26 mouse cellular contexts compared by ENCODE assay signal in genomic region chr3:122932466-122932865, GRCm38 (mm10). TPM values are rescaled to one million over a fixed set of nuclear protein-coding genes. Genes with fewer than 3 reads are reported as not detected.
DNase-seq lines count a peak whose midpoint lies in the region; TF ChIP-seq lines count a peak whose summit lies in the region.
"Had no signal": no experiment of that assay in that cellular context is flagged by ENCODE, and none has a peak within 500 bp of the region (broad histone marks: within the 10 kb centered on the region; RNA-seq: fewer than 3 reads in every experiment).

No protein-coding gene starts in this region.

- TF ChIP-seq CTCF in CH12.LX (conservative IDR thresholded peaks at IDR 0.05 in 1 of 2, IDR thresholded peaks at IDR 0.05 in 1 of 2; ENCODE audit: low read depth in 2 of 2, low read length in 2 of 2): no peak

- TF ChIP-seq RAD21 in CH12.LX (IDR thresholded peaks at IDR 0.05; ENCODE audit: low read depth, low read length): no peak

- TF ChIP-seq POLR2A in CH12.LX (IDR thresholded peaks at IDR 0.05; ENCODE audit: low read depth, low read length): no peak

- H3K27ac ChIP-seq in CH12.LX (ENCODE audit: insufficient read depth, low read depth): no peak overlapping the region

- TF ChIP-seq EP300 in CH12.LX (IDR thresholded peaks at IDR 0.05; ENCODE audit: low read length): peak; percentile 81

- no peak overlapping the region for H3K9ac ChIP-seq in CH12.LX (ENCODE audit: insufficient read depth, low read depth)

- H3K4me1 ChIP-seq in CH12.LX (ENCODE audit: control insufficient read depth in 1 of 2, insufficient read depth in 2 of 2): no peaks in the 10 kb centered on the region

- no peak overlapping the region for H3K4me2 ChIP-seq in CH12.LX (ENCODE audit: insufficient read depth, low read depth, poor library complexity, severe bottlenecking)

- in situ Hi-C loops in CH12.LX (cut with MboI; ENCODE audit: low pct_ligation_motif_present, low pct_unique_long_range_greater_than_20kb, low sequenced_read_pairs): loop anchor here (10.0 kb wide), 2 partner anchors 172 to 222 kb away; no protein-coding TSS in a partner anchor

- H3K9me3 ChIP-seq in CH12.LX (replicated peaks; ENCODE audit: low read length): no peaks in the 10 kb centered on the region
- H3K9me3 ChIP-seq: G1E had no signal

- peaks cover 0 to under 1% of the 10 kb centered on the region in 2 experiments for H3K36me3 ChIP-seq in CH12.LX (replicated peaks in 1 of 2; ENCODE audit: control insufficient read depth in 1 of 2, insufficient read depth in 1 of 2, low read length in 1 of 2)

- peak; percentile 35 for DNase-seq in A20 (ENCODE audit: low read depth, low spot score)
- no peak for DNase-seq in CH12.LX (ENCODE audit: extremely low read depth)
- DNase-seq in cerebellum, adult 8-10 months: no peak
- DNase-seq in embryo, embryonic 9.5 days (ENCODE audit: extremely low spot score): no peak
- DNase-seq: adrenal gland, adult 2 months; adrenal gland, adult 8-10 months; adrenal gland, postnatal 10 days; adrenal gland, postnatal 14 days; adrenal gland, postnatal 25 days; adrenal gland, postnatal 36 days; B cell, adult 2 months; cerebellum, adult 11 months; cerebellum, adult 11-12 months; cerebellum, adult 18-20 months; cerebellum, adult 2 months; cerebellum, adult 9-10 months had no signal

- dilution Hi-C loops in CH12.LX (cut with MboI; ENCODE audit: extremely low pct_ligation_motif_present, extremely low pct_unique_long_range_greater_than_20kb, low sequenced_read_pairs): no loop called here

- no peak overlapping the region for H3K4me3 ChIP-seq in CH12.LX (replicated peaks in 1 of 3; ENCODE audit: low read depth in 2 of 3, low read length in 2 of 3, poor library complexity in 1 of 3)

- no peaks in the 10 kb centered on the region for H3K27me3 ChIP-seq in CH12.LX (replicated peaks)
- H3K27me3 ChIP-seq: Patski had no signal

- H3K79me2 ChIP-seq in CH12.LX (replicated peaks; ENCODE audit: control insufficient read depth, extremely low read depth, insufficient read depth, poor library complexity, severe bottlenecking): no peaks in the 10 kb centered on the region

TF ChIP-seq in CH12.LX, 34 proteins besides CTCF, POLR2A, EP300 and RAD21:
- peak; percentile 80 for TF ChIP-seq JUN (IDR thresholded peaks at IDR 0.05; ENCODE audit: insufficient read depth, low read depth, low read length)
- peak; percentile 94 for TF ChIP-seq JUND (conservative IDR thresholded peaks at IDR 0.05; ENCODE audit: low read depth, low read length)
- TF ChIP-seq IRF4 (IDR thresholded peaks at IDR 0.05; ENCODE audit: low read depth, low read length): peak; percentile 88
- no peak for TF ChIP-seq USF1 (IDR thresholded peaks at IDR 0.05; ENCODE audit: low read depth, low read length)
- no peak for TF ChIP-seq UBTF (IDR thresholded peaks at IDR 0.05; ENCODE audit: low read depth, low read length)
TF ChIP-seq in CH12.LX: peak in this region for 3.

RNA-seq across cellular contexts. Expression of gene 1810037I17Rik, which starts 8.5 kb away (rescaled TPM):
- total RNA-seq in CH12.LX (2012; rRNA removed): 72.2 and 75.6 TPM in 2 replicates
- 116 and 132 TPM in 2 replicates for total RNA-seq in CH12.LX (2014; rRNA removed)
- 106 and 129 TPM in 2 replicates for polyA plus RNA-seq in CH12.LX (2012; ENCODE audit: insufficient read length, low read depth)

RNA-seq across cellular contexts. Expression of gene Gm10959, which starts 13.3 kb away (rescaled TPM):
- not detected in 2 replicates for total RNA-seq in CH12.LX (2012; rRNA removed)
- total RNA-seq in CH12.LX (2014; rRNA removed): not detected in 2 replicates
- polyA plus RNA-seq in CH12.LX (2012; ENCODE audit: insufficient read length, low read depth): not detected in 2 replicates
- total RNA-seq: adrenal gland, adult 18-20 months; adrenal gland, adult 2 months; adrenal gland, adult 8-10 months; adrenal gland, postnatal 10 days; adrenal gland, postnatal 14 days; adrenal gland, postnatal 25 days; adrenal gland, postnatal 36 days; adrenal gland, postnatal 4 days; ES-E14; G1E; MEL had no signal
- polyA plus RNA-seq: activated CD4-positive, CD25-positive, alpha-beta regulatory T cell, adult 4 months; adrenal gland, adult 2 months; brain, embryonic 14.5 days; C2C12; CD4-positive, CD25-positive, alpha-beta regulatory T cell, adult 4 months; cerebellum, adult 2 months; G1E; Patski had no signal

RNA-seq across cellular contexts. Expression of gene Fabp2, which starts 37.6 kb away (rescaled TPM):
- not detected in 2 replicates for total RNA-seq in CH12.LX (2012; rRNA removed)
- total RNA-seq in CH12.LX (2014; rRNA removed): not detected in 2 replicates
- polyA plus RNA-seq in CH12.LX (2012; ENCODE audit: insufficient read length, low read depth): not detected in 2 replicates
- total RNA-seq: adrenal gland, adult 18-20 months; adrenal gland, adult 2 months; adrenal gland, adult 8-10 months; adrenal gland, postnatal 25 days; adrenal gland, postnatal 36 days; ES-E14; G1E; MEL had no signal
- polyA plus RNA-seq: activated CD4-positive, CD25-positive, alpha-beta regulatory T cell, adult 4 months; adrenal gland, adult 2 months; brain, embryonic 14.5 days; C2C12; CD4-positive, CD25-positive, alpha-beta regulatory T cell, adult 4 months; cerebellum, adult 2 months; G1E; Patski had no signal

RNA-seq across cellular contexts. Expression of gene Usp53, which starts 51.8 kb away (rescaled TPM):
- total RNA-seq in CH12.LX (2012; rRNA removed) (0.08 TPM in 1 of 2 replicates, not detected in the other), CH12.LX (2014; rRNA removed) (0.03 TPM in 1 of 2 replicates, not detected in the other)
- not detected in 2 replicates for polyA plus RNA-seq in CH12.LX (2012; ENCODE audit: insufficient read length, low read depth)
